43 mouse cellular contexts compared by ENCODE assay signal in the genomic region with DNA sequence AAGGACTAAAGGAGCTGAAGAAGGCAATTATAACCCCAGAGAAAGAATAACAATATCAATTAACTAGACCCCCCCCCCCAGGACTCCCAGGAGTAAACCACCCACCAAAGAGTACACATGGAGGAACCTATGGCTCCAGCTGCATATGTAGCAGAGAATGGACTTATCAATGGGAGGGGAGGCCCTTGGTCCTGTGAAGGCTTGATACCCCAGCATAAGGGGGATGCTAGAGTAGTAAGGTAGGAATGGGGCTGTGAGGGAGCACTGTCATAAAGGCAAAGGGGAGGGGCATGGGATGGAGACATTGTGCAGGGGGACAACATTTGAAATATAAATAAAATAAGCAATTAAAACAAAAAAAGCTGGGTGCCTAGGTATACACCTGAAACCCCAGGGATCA. TPM values are rescaled to one million over a fixed set of nuclear protein-coding genes. Genes with fewer than 3 reads are reported as not detected.
"Had no signal": no experiment of that assay in that cellular context is flagged by ENCODE, and none has a peak within 500 bp of the region (broad histone marks: within the 10 kb centered on the region; RNA-seq: fewer than 3 reads in every experiment).

No protein-coding gene starts in this region.

- DNase-seq: heart, postnatal 10 days; heart, postnatal 14 days; heart, postnatal 36 days; heart, postnatal 4 days; kidney, adult 11 months; kidney, adult 18-20 months; kidney, adult 2 months; kidney, adult 8-10 months; kidney, adult 9 months; kidney, postnatal 10 days; kidney, postnatal 14 days; kidney, postnatal 25 days; kidney, postnatal 36 days; kidney, postnatal 4 days; layer of hippocampus, adult 9-11 months; layer of hippocampus, postnatal 36 days had no signal

- ATAC-seq: hindbrain, embryonic 16.5 days; hindbrain, postnatal 0 days; inflammation-experienced regulatory T-cells, adult 6 months; intestine, embryonic 15.5 days; intestine, embryonic 16.5 days; intestine, postnatal 0 days had no signal

- H3K9me3 ChIP-seq: heart, embryonic 10.5 days; heart, embryonic 12.5 days; heart, embryonic 13.5 days; heart, embryonic 15.5 days; hindbrain, embryonic 10.5 days; hindbrain, embryonic 12.5 days; hindbrain, embryonic 13.5 days; hindbrain, embryonic 15.5 days; intestine, embryonic 15.5 days; kidney, embryonic 15.5 days had no signal

- H3K36me3 ChIP-seq: heart, embryonic 10.5 days; heart, embryonic 12.5 days; heart, embryonic 13.5 days; heart, embryonic 15.5 days; hindbrain, embryonic 10.5 days; hindbrain, embryonic 12.5 days; hindbrain, embryonic 13.5 days; hindbrain, embryonic 15.5 days; intestine, embryonic 15.5 days; kidney, embryonic 15.5 days had no signal

- H3K9ac ChIP-seq: heart, embryonic 12.5 days; heart, embryonic 13.5 days; heart, embryonic 15.5 days; hindbrain, embryonic 12.5 days; hindbrain, embryonic 13.5 days; hindbrain, embryonic 14.5 days; hindbrain, embryonic 15.5 days; intestine, embryonic 15.5 days; kidney, embryonic 15.5 days had no signal

- H3K4me2 ChIP-seq: heart, embryonic 11.5 days; heart, embryonic 12.5 days; heart, embryonic 13.5 days; heart, embryonic 15.5 days; hindbrain, embryonic 12.5 days; hindbrain, embryonic 13.5 days; hindbrain, embryonic 14.5 days; hindbrain, embryonic 15.5 days; intestine, embryonic 15.5 days; kidney, embryonic 15.5 days had no signal

- H3K27me3 ChIP-seq: heart, embryonic 12.5 days; heart, embryonic 13.5 days; heart, embryonic 15.5 days; hindbrain, embryonic 12.5 days; hindbrain, embryonic 13.5 days; hindbrain, embryonic 15.5 days; intestine, embryonic 15.5 days; kidney, embryonic 15.5 days had no signal

- H3K4me1 ChIP-seq: heart, embryonic 10.5 days; heart, embryonic 12.5 days; heart, embryonic 13.5 days; heart, embryonic 15.5 days; hindbrain, embryonic 10.5 days; hindbrain, embryonic 12.5 days; hindbrain, embryonic 13.5 days; hindbrain, embryonic 15.5 days; intestine, embryonic 15.5 days; kidney, embryonic 15.5 days had no signal

- H3K4me3 ChIP-seq: heart, embryonic 10.5 days; heart, embryonic 12.5 days; heart, embryonic 13.5 days; heart, embryonic 15.5 days; hindbrain, embryonic 10.5 days; hindbrain, embryonic 12.5 days; hindbrain, embryonic 13.5 days; hindbrain, embryonic 15.5 days; intestine, embryonic 15.5 days; kidney, embryonic 15.5 days; layer of hippocampus, adult 2 months had no signal

- H3K27ac ChIP-seq: heart, embryonic 10.5 days; heart, embryonic 13.5 days; heart, embryonic 15.5 days; hindbrain, embryonic 10.5 days; hindbrain, embryonic 12.5 days; hindbrain, embryonic 13.5 days; hindbrain, embryonic 14.5 days; hindbrain, embryonic 15.5 days; hindbrain, postnatal 0 days; intestine, embryonic 15.5 days; kidney, embryonic 15.5 days; kidney, postnatal 0 days; layer of hippocampus, adult 2 months had no signal

RNA-seq across cellular contexts. Expression of a gene that starts 9.5 kb away (rescaled TPM):
- polyA plus RNA-seq: heart, embryonic 10.5 days; heart, embryonic 11.5 days; heart, embryonic 12.5 days; heart, embryonic 13.5 days; heart, embryonic 14.5 days; heart, embryonic 15.5 days; heart, embryonic 16.5 days; heart, postnatal 0 days; hindbrain, embryonic 10.5 days; hindbrain, embryonic 11.5 days; hindbrain, embryonic 13.5 days; hindbrain, embryonic 14.5 days; hindbrain, embryonic 15.5 days; hindbrain, embryonic 16.5 days; hindbrain, postnatal 0 days; inflammation-experienced regulatory T-cells, adult 6 months; intestine, embryonic 14.5 days; intestine, embryonic 15.5 days; intestine, embryonic 16.5 days; intestine, postnatal 0 days; kidney, embryonic 14.5 days; kidney, embryonic 15.5 days; kidney, embryonic 16.5 days; kidney, postnatal 0 days; large intestine, adult 2 months had no signal

RNA-seq across cellular contexts. Expression of a gene that starts 24.2 kb away (rescaled TPM):
- polyA plus RNA-seq: heart, embryonic 10.5 days; heart, embryonic 11.5 days; heart, embryonic 12.5 days; heart, embryonic 13.5 days; heart, embryonic 14.5 days; heart, embryonic 15.5 days; heart, embryonic 16.5 days; heart, postnatal 0 days; hindbrain, embryonic 10.5 days; hindbrain, embryonic 11.5 days; hindbrain, embryonic 12.5 days; hindbrain, embryonic 13.5 days; hindbrain, embryonic 14.5 days; hindbrain, embryonic 15.5 days; hindbrain, embryonic 16.5 days; hindbrain, postnatal 0 days; inflammation-experienced regulatory T-cells, adult 6 months; intestine, embryonic 14.5 days; intestine, embryonic 15.5 days; intestine, embryonic 16.5 days; intestine, postnatal 0 days; kidney, adult 2 months; kidney, embryonic 14.5 days; kidney, embryonic 15.5 days; kidney, embryonic 16.5 days; kidney, postnatal 0 days; large intestine, adult 2 months had no signal

RNA-seq across cellular contexts. Expression of a gene that starts 58.5 kb away (rescaled TPM):
- polyA plus RNA-seq: inflammation-experienced regulatory T-cells, adult 6 months; kidney, embryonic 14.5 days had no signal
